Mouse (Mus musculus) thymus, adult 18-20 months (tissue): Measurements from ENCODE around the gene Ssxb6.
"Not testable (repeated sequence)": the region's sequence is repeated elsewhere in the genome, so short reads cannot be mapped to it uniquely, and the experiment has no call there.

ENCODE experiments used
- DNase-seq, 2 experiments: peaks; one replicate each; pipeline ENCODE4 v3.0.0; 2022; ENCODE audit warnings: mixed read lengths in 2 of 2

Gene Ssxb6

GRCm38 (mm10) chrX:8548155-8548554 lies at the start of gene Ssxb6:
Gene Ssxb6, minus strand, starts transcription at chrX:8548255.
- DNase-seq, result not testable (repeated sequence)

GRCm38 (mm10) chrX:8591716-8592115 lies 43.7 kb upstream of the Ssxb6 start, which contains the start of gene Ssxb3:
Gene Ssxb3, minus strand, starts transcription at chrX:8591816.
- not testable (repeated sequence) for DNase-seq

DNA sequence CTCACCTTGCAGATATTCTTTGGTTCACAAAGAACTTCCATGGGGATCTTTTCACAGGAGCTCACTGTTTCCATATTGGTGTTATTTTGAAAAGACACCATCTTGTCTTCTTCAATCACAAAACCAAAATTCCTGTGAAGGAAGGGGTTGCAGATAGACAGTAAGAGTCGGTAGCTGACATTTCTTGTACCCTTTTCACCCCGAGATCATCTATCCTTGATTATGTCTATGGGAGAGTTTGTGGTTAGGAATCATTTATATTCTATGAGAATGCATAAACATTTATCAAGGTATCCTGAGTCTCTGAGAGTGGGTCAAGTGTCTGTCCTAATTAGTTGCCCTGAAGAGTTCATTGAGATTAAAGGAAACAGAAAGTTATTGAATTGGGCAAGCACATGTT lies 23.2 kb downstream of the Ssxb6 start, which contains the start of gene Gm14459:
Gene Gm14459, minus strand, starts transcription at position 101 of the 400 bp plus-strand sequence.
- no peak for DNase-seq
